Mouse (Mus musculus) liver, embryonic 15.5 days (tissue): ENCODE measurements around the gene Kdm4a. TPM values are rescaled to one million over a fixed set of nuclear protein-coding genes. Genes with fewer than 3 reads are reported as not detected.

Experiments used
- ATAC-seq: fragments of 200-750 bp; cut with Nextera tagmentation; 2 replicates; pipeline ENCODE4 v1.8.0; 2017; ENCODE audit warnings: moderate number of reproducible peaks, mild to moderate bottlenecking, moderate library complexity; ENCODE audit not compliant: insufficient read depth
- H3K27ac ChIP-seq: fragments of 300-500 bp; sonication (generic); replicated peaks from 2 replicates; pipeline ENCODE4 v1.5.1; 2015; ENCODE audit warnings: mild to moderate bottlenecking, inconsistent platforms
- H3K27me3 ChIP-seq: fragments of 300-500 bp; sonication (generic); 2 replicates; pipeline ENCODE4 v1.6.1; 2015; ENCODE audit warnings: mild to moderate bottlenecking, inconsistent platforms
- H3K36me3 ChIP-seq: fragments of 300-500 bp; sonication (generic); replicated peaks from 2 replicates; pipeline ENCODE4 v1.6.1; 2015; ENCODE audit warnings: moderate library complexity, mild to moderate bottlenecking, inconsistent platforms
- H3K4me1 ChIP-seq: fragments of 300-500 bp; sonication (generic); replicated peaks from 2 replicates; pipeline ENCODE4 v1.6.1; 2015; ENCODE audit warnings: inconsistent platforms
- H3K4me2 ChIP-seq: fragments of 300-500 bp; sonication (generic); 2 replicates; pipeline ENCODE4 v1.6.1; 2015; ENCODE audit warnings: moderate library complexity, mild to moderate bottlenecking, inconsistent platforms
- H3K4me3 ChIP-seq: fragments of 300-500 bp; sonication (generic); replicated peaks from 2 replicates; pipeline ENCODE4 v1.5.1; 2015; ENCODE audit warnings: mild to moderate bottlenecking, inconsistent platforms
- H3K9ac ChIP-seq: fragments of 300-500 bp; sonication (generic); 2 replicates; pipeline ENCODE4 v1.6.1; 2015; ENCODE audit warnings: moderate library complexity, mild to moderate bottlenecking, inconsistent platforms
- H3K9me3 ChIP-seq: fragments of 300-500 bp; sonication (generic); replicated peaks from 2 replicates; pipeline ENCODE4 v1.6.1; 2016; ENCODE audit warnings: inconsistent platforms
- WGBS: fragments of 180-500 bp; shearing (Covaris S2); methylation state at CpG from one replicate; pipeline ENCODE4 v1.1.7; 2015; ENCODE audit warnings: mixed read lengths; ENCODE audit not compliant: insufficient replicate concordance; 5-methylcytosine and 5-hydroxymethylcytosine counted together
- polyA plus RNA-seq: library from polyadenylated mRNA; unstranded; fragments of >200 nt; fragmentation: Nextera tagmentation; extraction: Ambion mirVana; gene quantifications from 2 replicates; pipeline ENCODE4 v1.2.1, GENCODE M21; 2015

Kdm4a gene
- polyA plus RNA-seq, 1 experiment from 2014 or later: 9.0 TPM

DNA sequence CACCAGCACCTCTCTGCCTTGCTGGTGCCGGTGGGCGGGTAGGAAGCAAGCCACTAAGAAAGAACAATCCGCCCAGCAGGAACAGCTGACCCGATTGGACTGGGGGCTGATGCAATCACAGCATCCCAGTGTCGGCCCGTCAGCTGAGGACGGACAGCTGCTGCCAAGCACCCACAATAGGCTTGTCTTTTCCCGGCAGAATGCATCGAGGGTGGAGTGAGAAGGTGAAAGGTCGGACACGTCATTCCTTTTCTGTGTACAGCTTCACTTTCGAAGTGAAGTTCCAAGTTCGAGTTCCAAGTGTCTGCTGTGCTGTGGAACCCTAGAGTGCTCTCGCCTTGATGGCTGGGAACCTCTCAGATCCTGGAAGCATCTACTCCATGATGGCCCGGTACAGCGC, 42.0 kb downstream of the Kdm4a start:
- H3K9ac ChIP-seq: no peak overlapping the region
- H3K36me3 ChIP-seq: peaks cover 62% of the 10 kb centered on the region
- H3K4me1 ChIP-seq: peaks cover 19% of the 10 kb centered on the region
- no peaks in the 10 kb centered on the region for H3K9me3 ChIP-seq
- no peak for ATAC-seq
- WGBS: 87% methylated on average over 16 of the region's 16 CpGs
- no peaks in the 10 kb centered on the region for H3K27me3 ChIP-seq
- H3K4me2 ChIP-seq: no peak overlapping the region
- H3K4me3 ChIP-seq: no peak overlapping the region
- H3K27ac ChIP-seq: no peak overlapping the region

DNA sequence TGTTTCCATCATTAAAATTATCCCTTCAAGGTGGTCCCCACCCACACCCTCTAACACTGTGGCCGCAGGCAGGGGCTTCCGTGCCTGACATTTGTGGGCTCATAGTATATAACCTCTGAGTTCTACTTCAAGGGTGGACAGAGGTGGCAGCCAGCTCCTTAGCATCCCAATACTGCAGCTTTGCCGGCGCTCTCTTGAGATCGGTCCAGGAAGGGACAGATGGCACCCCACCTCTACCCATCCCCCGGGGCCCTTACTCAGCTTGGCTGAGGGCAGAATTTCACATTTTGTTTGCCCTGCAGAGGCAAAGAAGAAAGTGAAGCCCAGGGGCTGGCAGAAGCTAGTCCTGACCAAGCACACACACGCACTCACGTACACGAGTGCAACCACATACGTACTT, 42.5 kb downstream of the Kdm4a start:
- peaks cover 56% of the 10 kb centered on the region for H3K36me3 ChIP-seq
- H3K27ac ChIP-seq: no peak overlapping the region
- no peak overlapping the region for H3K4me3 ChIP-seq
- WGBS: 92% methylated on average over 10 of the region's 10 CpGs
- ATAC-seq: no peak
- no peak overlapping the region for H3K9ac ChIP-seq
- H3K4me2 ChIP-seq: no peak overlapping the region
- H3K9me3 ChIP-seq: no peaks in the 10 kb centered on the region
- no peaks in the 10 kb centered on the region for H3K27me3 ChIP-seq
- peaks cover 23% of the 10 kb centered on the region for H3K4me1 ChIP-seq

DNA sequence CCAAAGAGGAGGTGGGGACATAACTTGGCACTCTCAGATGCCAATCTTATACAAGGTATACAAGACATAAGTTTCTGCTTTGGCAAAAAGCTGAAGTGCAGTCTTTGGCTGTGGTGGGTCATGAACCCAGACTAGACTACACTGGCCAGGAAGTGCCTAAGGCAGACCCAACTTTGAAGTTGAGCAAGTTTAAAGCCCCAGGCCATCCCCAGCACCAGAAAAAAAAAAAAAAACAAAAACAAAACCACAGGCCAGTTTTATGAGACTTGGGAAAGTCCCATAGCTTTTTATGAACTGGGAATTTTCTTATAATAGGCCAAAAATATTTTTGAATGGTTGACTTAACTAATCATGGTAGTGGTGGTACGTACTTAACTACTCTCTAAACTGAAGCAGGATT, 44.4 kb downstream of the Kdm4a start:
- 67% methylated on average over 1 of the region's 1 CpGs for WGBS
- H3K27me3 ChIP-seq: no peaks in the 10 kb centered on the region
- peaks cover 39% of the 10 kb centered on the region for H3K36me3 ChIP-seq
- H3K4me2 ChIP-seq: peak overlapping the region; percentile 95
- H3K27ac ChIP-seq: peak overlapping the region; percentile 71
- H3K4me1 ChIP-seq: peaks cover 26% of the 10 kb centered on the region
- no peak for ATAC-seq
- peak overlapping the region; percentile 93 for H3K4me3 ChIP-seq
- peak overlapping the region; percentile 86 for H3K9ac ChIP-seq
- H3K9me3 ChIP-seq: no peaks in the 10 kb centered on the region

DNA sequence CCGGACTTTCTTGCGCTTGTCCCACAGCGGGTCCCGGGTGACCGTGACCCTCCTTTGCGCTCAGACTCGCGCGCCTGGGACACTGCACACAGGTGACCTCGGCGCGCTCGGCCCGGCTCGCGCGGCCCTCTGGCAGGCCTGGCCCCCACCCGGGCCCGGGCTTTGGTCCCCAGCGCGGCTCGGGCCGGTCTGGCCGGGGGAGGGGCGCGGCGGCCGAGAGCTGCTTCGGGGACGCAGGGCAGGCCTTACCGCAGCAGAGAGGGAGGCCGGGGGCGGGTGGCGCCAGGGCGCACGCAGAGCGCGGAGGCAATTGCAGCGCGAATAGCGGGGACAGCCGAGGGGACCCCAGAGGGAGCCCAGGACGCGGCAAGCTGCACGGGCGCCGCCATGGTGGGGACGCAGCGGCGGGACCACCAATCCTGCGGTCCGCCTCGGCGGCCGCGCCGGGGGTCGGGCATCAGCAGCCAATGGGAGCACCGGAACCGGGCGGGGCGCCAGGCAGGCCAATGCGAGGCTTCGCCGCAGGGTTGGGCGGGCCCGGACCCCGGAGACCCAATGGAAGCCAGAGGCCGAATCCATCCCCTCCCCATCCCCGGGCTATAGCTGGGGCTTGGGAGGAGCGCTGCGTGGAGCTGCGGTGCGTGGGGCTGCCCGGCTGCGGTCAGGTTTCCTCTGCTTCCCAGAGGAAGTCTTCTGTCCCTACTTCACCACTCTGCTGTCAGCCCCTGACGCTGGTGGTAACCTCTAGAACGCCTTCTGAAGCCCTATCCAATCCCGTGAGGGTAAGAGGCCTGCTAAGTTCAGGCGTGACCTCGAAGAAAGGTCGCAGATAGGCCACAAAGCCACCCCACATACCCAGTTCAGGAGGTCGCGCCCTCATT, 45.1 kb downstream of the Kdm4a start, which contains the start of gene St3gal3:
Gene St3gal3 (minus strand): TSS at position 430 of the 881 bp plus-strand sequence.
- Histone ChIP-seq H3K27me3 (no peaks in the 10 kb centered on the region), H3K4me2 (peak within 1 kb of the TSS; percentile 95), H3K9me3 (no peaks in the 10 kb centered on the region), H3K27ac (peak within 1 kb of the TSS; percentile 71), H3K9ac (peak within 1 kb of the TSS; percentile 86), H3K36me3 (peaks cover 32% of the 10 kb centered on the region), H3K4me1 (peaks cover 26% of the 10 kb centered on the region), H3K4me3 (peak within 1 kb of the TSS; percentile 93)
- WGBS: under 1% methylated on average over 80 of the region's 84 CpGs
- ATAC-seq: peak; percentile 99

DNA sequence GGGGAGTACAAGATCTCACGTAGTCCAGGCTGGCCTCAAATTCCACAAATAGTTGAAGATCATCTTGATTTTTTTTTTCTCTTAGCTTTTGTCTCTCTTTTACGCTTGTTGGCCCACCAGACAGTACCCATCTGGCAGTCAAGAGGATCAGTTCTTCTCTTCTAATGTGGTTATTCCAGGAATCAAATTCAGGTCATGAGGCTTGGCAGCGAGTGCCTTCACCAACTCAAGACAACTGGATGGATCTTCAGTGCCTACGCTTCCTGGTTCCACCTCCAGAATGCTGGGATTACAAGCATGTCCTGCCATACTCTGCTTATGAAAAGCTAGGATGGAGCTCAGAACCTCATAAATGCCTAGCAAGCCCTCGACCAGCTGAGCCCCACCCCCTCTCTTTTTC, 48.5 kb downstream of the Kdm4a start:
- WGBS: 79% methylated on average over 5 of the region's 5 CpGs
- no peak for ATAC-seq
- Histone ChIP-seq H3K9ac (no peak overlapping the region), H3K27ac (no peak overlapping the region), H3K4me2 (no peak overlapping the region), H3K36me3 (peaks cover 3% of the 10 kb centered on the region; the same call in 1 of the 2 replicates), H3K9me3 (no peaks in the 10 kb centered on the region), H3K27me3 (no peaks in the 10 kb centered on the region), H3K4me3 (no peak overlapping the region), H3K4me1 (peaks cover 31% of the 10 kb centered on the region)

DNA sequence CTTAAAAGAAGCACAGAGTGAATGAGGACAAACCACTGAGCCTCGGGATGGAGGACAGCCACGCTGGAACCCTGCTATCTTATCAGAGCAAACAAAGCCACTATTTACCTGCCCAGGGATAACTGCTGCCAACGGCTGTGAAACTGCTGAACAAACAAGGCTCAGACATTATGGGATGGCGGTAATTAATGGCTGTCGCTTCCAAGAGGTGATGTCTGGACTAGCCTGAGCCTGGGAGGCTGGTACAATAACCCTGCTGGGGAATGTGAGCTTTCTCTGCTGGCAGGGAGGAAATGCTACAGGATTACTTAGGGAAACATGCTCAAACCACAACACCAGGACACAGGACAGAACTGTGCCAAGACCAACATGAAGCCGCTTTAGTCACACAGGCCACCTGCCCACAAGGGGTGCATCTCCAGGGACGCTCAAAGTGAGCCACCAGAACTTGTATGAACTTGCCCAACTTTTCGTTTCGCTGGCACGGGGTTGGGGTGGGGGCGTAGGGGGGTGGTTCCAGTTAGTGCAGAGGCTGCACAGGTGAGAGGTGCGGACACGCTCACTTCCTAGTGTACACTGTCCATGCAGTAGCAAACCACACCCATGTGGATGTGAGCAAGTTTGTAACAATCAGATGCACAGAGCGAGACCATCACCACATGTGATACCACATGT, 56.7 kb downstream of the Kdm4a start:
- Histone ChIP-seq H3K4me1 (peaks cover 32% of the 10 kb centered on the region), H3K36me3 (no peaks in the 10 kb centered on the region), H3K27me3 (no peaks in the 10 kb centered on the region), H3K4me2 (no peak overlapping the region), H3K9me3 (no peaks in the 10 kb centered on the region), H3K9ac (no peak overlapping the region), H3K4me3 (no peak overlapping the region), H3K27ac (0 out of 2 replicates have a peak overlapping the region, but pooled peaks have one; percentile 7)
- WGBS: 63% methylated on average over 14 of the region's 14 CpGs
- peak; percentile 56 for ATAC-seq

DNA sequence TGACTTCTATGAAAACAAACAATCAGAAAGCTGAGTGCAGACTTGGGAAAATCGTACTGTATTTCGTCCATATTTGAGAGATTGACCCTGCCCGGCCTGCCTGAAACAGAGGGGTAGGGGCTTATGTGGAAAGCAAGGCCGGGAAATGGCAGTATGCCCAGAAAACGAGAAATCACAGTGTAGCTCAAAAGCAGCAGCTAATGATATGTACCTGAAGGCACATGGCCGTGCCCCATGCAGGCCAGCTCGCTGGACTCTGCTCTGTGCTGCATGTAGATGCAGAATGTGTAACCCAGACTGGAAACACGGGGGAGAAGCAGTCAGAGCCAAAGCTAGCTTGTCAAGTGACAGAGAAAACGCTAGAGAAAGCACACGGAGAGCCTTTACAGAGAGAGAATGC, 57.8 kb downstream of the Kdm4a start:
- no peaks in the 10 kb centered on the region for H3K9me3 ChIP-seq
- H3K4me1 ChIP-seq: peaks cover 28% of the 10 kb centered on the region
- H3K4me3 ChIP-seq: no peak overlapping the region
- H3K27me3 ChIP-seq: no peaks in the 10 kb centered on the region
- H3K27ac ChIP-seq: 0 out of 2 replicates have a peak overlapping the region, but pooled peaks have one; percentile 7
- H3K9ac ChIP-seq: no peak overlapping the region
- peak; percentile 68 for ATAC-seq
- H3K4me2 ChIP-seq: no peak overlapping the region
- no peaks in the 10 kb centered on the region for H3K36me3 ChIP-seq
- 60% methylated on average over 10 of the region's 10 CpGs for WGBS

DNA sequence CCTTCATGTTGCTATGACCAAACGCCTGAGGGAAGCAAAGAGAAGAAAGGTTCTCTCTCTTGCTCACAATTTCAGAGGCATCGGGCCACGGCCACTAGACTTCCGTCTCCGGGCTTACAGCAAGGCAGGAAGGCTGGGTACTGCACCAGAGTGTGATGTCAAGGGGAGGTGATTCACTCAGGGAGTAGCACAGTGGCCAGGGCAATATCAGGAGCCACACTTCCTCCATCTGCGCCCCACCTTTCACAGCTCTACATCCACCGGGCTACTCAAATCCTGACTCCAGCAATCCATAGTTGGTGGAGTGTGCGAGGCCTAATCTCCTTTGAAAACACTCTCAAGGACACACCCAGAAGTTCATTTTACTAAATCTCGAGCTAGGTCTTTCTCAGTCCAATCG, 62.3 kb downstream of the Kdm4a start:
- WGBS: 67% methylated on average over 10 of the region's 10 CpGs
- Histone ChIP-seq H3K9ac (no peak overlapping the region), H3K36me3 (no peaks in the 10 kb centered on the region), H3K9me3 (no peaks in the 10 kb centered on the region), H3K4me1 (peaks cover 20% of the 10 kb centered on the region), H3K4me2 (no peak overlapping the region), H3K27ac (no peak overlapping the region), H3K4me3 (no peak overlapping the region), H3K27me3 (no peaks in the 10 kb centered on the region)
- ATAC-seq: no peak

DNA sequence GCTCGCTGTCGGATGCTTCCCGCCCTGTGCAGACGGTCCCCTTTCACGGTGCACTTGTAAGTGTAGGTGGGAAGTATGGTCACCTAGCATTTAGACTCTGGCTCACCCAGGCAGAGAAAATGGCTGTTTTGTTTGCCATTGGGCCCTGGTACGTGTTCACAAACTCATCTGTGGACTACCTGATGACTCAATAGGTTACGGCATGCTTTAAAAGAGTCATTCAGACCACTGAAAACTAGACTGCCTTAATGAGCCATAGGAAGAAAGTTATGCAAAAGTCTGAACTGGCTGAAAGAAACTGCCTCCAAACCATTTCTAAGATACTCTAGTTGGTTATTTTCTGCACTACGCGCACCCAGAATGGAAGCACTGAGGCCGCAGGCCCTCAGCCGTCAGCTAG, 63.7 kb downstream of the Kdm4a start:
- no peak overlapping the region for H3K4me2 ChIP-seq

DNA sequence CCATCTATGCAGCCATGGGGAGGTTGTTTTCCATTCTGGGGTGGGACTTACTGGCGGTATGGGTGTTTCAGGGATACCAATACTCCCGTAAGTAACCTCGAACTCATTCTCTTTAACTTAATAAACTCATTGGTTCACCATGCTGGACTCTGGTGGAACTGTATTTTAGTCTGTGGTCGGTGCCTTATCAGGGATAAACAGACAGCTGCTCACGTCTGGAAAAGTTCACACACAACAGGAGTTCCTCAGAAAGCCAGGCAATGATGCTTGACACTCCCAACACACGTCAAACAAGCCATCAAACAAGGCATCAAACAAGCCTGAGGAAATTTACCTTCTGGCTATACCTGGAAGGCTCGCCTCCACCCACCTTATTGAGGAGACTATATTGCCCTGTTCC, 64.7 kb downstream of the Kdm4a start:
- no peak for ATAC-seq
- Histone ChIP-seq H3K4me1 (peaks cover 11% of the 10 kb centered on the region), H3K4me2 (no peak overlapping the region), H3K27me3 (no peaks in the 10 kb centered on the region), H3K9me3 (no peaks in the 10 kb centered on the region), H3K27ac (no peak overlapping the region), H3K36me3 (no peaks in the 10 kb centered on the region), H3K9ac (no peak overlapping the region), H3K4me3 (no peak overlapping the region)
- WGBS: 41% methylated on average over 7 of the region's 7 CpGs

More for the DNA sequence above, 63.7 kb downstream of the Kdm4a start:
- no peak for ATAC-seq
- Histone ChIP-seq H3K36me3 (no peaks in the 10 kb centered on the region), H3K9ac (no peak overlapping the region), H3K27ac (no peak overlapping the region), H3K9me3 (no peaks in the 10 kb centered on the region), H3K4me1 (peaks cover 9% of the 10 kb centered on the region), H3K27me3 (no peaks in the 10 kb centered on the region), H3K4me3 (no peak overlapping the region)
- 84% methylated on average over 11 of the region's 11 CpGs for WGBS

DNA sequence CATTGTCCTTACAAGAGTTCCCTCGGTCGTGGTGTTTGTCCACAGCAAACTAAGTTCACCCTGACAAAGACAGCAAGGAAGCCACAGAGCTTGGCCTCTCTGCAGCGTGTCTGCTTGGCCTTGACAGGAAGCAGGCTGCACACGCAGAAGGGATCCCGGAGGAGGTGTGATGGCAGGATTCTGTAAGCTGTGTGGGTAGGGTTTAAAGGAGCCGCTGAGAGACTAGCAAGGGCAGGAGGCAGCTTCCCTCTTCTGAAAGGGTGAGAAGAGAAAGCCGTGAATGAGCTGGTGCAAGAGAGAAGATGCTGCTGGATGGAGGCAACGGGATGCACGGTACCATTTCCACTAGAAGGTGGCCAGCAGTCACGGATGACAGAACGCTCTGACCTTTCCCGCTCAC, 67.2 kb downstream of the Kdm4a start:
- Histone ChIP-seq H3K27me3 (no peaks in the 10 kb centered on the region), H3K36me3 (no peaks in the 10 kb centered on the region; the same call in 1 of the 2 replicates), H3K4me3 (no peak overlapping the region), H3K4me2 (no peak overlapping the region), H3K9me3 (no peaks in the 10 kb centered on the region), H3K4me1 (peaks cover 31% of the 10 kb centered on the region), H3K9ac (no peak overlapping the region), H3K27ac (no peak overlapping the region)
- ATAC-seq: no peak
- WGBS: 60% methylated on average over 12 of the region's 12 CpGs
